Mouse (Mus musculus): ENCODE measurements around the gene Prss21. TPM values are rescaled to one million over a fixed set of nuclear protein-coding genes. Genes with fewer than 3 reads are reported as not detected.

The Prss21 gene
- polyA plus RNA-seq, 1 experiment from 2014 or later = not detected

DNA sequence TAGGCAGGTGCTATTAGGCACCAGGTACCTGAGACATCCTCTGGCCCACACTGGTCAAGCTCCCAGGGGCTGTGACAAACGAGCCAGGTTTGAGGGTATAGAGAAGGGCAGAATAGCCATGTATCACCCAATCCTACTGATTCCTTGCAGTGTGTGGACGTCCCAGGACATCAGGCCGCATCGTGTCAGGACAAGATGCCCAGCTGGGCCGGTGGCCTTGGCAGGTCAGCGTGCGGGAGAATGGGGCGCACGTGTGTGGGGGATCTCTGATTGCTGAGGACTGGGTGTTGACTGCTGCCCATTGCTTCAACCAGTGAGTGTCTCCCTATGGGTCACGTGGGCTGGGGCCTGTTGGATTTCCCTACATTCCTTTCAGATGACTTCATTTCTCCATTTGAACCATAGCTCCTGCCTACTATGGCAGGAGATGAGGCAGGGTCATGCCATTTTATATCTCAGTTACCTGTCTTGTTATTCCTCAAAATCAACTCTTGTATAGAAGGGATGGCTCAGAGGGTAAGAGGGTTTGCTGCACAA is 13.6 kb upstream of the Prss21 start:
- Histone ChIP-seq H3K4me2 (ENCODE audit: low read depth, low read length) (no peak overlapping the region), H3K27ac (ENCODE audit: low read depth) (no peak overlapping the region), H3K9me3 (ENCODE audit: low read length) (no peaks in the 10 kb centered on the region), H3K36me3 (replicated peaks; ENCODE audit: insufficient read depth, low read length) (no peaks in the 10 kb centered on the region), H3K4me1 (ENCODE audit: insufficient read depth) (no peaks in the 10 kb centered on the region), H3K4me3 (ENCODE audit: low read depth, low read length) (no peak overlapping the region), H3K27me3 (ENCODE audit: insufficient read depth, low read length) (no peaks in the 10 kb centered on the region), H3K9ac (replicated peaks) (no peak overlapping the region)
- no peak for DNase-seq
- 83% methylated on average over 10 of the region's 10 CpGs for WGBS (ENCODE audit: insufficient replicate concordance)
- TF ChIP-seq CTCF (IDR thresholded peaks at IDR 0.05; ENCODE audit: low read depth) (no peak), EP300 (IDR thresholded peaks at IDR 0.05; ENCODE audit: low read depth) (no peak)
- ATAC-seq = no peak

DNA sequence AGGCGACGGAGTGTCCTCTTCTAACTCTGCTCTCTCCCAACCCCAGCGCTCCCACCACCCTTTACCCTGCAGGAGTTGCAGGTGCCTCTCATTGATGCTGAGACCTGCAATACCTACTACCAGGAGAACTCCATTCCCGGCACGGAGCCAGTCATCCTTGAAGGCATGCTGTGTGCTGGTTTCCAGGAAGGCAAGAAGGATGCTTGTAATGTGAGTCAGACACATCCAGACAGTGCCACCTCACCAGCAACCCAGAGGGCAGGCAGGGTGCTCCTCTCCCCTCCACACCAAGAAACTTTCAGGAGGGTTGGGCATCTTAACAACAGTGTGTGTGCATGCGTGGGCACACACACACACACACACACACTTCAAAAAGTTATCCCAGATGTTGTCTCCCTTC is 10.7 kb upstream of the Prss21 start:
- TF ChIP-seq CTCF (IDR thresholded peaks at IDR 0.05; ENCODE audit: low read depth) = no peak
- TF ChIP-seq EP300 (IDR thresholded peaks at IDR 0.05; ENCODE audit: low read depth) = no peak
- no peak overlapping the region for H3K4me3 ChIP-seq (ENCODE audit: low read depth, low read length)
- H3K4me2 ChIP-seq (ENCODE audit: low read depth, low read length) = no peak overlapping the region
- no peak for DNase-seq
- no peaks in the 10 kb centered on the region for H3K9me3 ChIP-seq (ENCODE audit: low read length)
- 77% methylated on average over 6 of the region's 6 CpGs for WGBS (ENCODE audit: insufficient replicate concordance)
- H3K9ac ChIP-seq (replicated peaks) = no peak overlapping the region
- ATAC-seq = no peak
- H3K27ac ChIP-seq (ENCODE audit: low read depth) = no peak overlapping the region
- H3K27me3 ChIP-seq (ENCODE audit: insufficient read depth, low read length) = no peaks in the 10 kb centered on the region
- H3K4me1 ChIP-seq (ENCODE audit: insufficient read depth) = no peaks in the 10 kb centered on the region
- H3K36me3 ChIP-seq (replicated peaks; ENCODE audit: insufficient read depth, low read length) = no peaks in the 10 kb centered on the region

DNA sequence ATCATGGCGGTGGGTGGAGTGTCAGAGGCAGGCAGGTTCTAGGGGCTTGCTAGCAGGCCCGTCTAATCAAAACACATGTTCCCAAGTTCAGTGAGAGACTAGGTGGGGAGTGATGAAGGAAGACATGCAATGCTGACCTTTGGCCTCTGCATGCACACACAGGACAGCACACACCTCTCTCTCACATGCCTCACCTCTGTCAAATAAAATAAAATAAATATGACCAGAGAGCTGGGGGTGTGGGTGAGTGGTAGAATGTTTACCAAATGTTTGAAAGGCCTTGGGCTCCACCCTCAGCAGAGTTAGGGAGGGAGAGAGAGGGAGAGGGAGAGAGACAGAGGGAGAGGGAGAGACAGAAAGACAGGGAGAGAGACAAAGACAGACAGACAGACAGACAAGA is 9.9 kb upstream of the Prss21 start:
- H3K4me1 ChIP-seq (ENCODE audit: insufficient read depth) = no peaks in the 10 kb centered on the region
- peak; percentile 84 for ATAC-seq
- H3K9ac ChIP-seq (replicated peaks) = no peak overlapping the region
- H3K4me3 ChIP-seq (ENCODE audit: low read depth, low read length) = no peak overlapping the region
- no peak overlapping the region for H3K27ac ChIP-seq (ENCODE audit: low read depth)
- no peak for DNase-seq
- no peaks in the 10 kb centered on the region for H3K27me3 ChIP-seq (ENCODE audit: insufficient read depth, low read length)
- 74% methylated on average over 2 of the region's 2 CpGs for WGBS (ENCODE audit: insufficient replicate concordance)
- H3K36me3 ChIP-seq (replicated peaks; ENCODE audit: insufficient read depth, low read length) = no peaks in the 10 kb centered on the region
- no peaks in the 10 kb centered on the region for H3K9me3 ChIP-seq (ENCODE audit: low read length)
- no peak overlapping the region for H3K4me2 ChIP-seq (ENCODE audit: low read depth, low read length)
- TF ChIP-seq EP300 (IDR thresholded peaks at IDR 0.05; ENCODE audit: low read depth) (no peak), CTCF (IDR thresholded peaks at IDR 0.05; ENCODE audit: low read depth) (no peak)

DNA sequence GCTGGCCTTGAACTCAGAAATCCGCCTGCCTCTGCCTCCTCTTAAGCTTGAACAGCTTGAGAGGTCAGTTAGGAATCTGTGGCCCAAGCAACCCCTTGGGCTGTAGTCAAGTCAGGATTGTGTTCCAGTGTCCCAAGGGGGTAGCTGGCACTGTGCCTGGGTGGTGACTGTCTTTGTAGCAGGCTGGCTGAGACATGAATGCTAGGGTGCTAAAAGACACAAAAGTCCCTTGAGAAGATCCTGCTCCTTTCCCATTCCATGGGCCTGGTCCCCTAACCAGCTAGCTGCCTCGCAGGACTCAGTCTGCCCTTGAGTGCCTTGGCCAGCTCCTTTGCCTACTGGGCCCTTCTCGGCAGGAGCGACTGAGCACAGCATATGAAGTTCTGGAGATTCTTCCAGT is 4.9 kb upstream of the Prss21 start:
- ATAC-seq = no peak

DNA sequence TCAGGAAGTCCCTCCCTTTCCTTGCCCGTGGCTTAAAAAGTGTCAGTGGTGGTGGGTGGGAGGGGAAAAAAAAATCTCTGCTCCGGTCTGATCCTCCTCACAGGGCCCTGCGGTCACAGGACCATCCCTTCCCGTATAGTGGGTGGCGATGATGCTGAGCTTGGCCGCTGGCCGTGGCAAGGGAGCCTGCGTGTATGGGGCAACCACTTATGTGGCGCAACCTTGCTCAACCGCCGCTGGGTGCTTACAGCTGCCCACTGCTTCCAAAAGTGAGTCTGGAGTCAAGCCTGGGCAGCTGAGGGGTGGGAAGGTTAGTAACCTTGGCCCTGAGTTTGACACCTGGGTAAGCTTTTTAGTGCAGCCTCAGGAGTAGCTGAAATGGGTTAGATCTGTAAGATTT is 657 bp downstream of the Prss21 start:
- 73% methylated on average over 11 of the region's 11 CpGs for WGBS (ENCODE audit: insufficient replicate concordance)
- TF ChIP-seq EP300 (IDR thresholded peaks at IDR 0.05; ENCODE audit: low read depth) (no peak), CTCF (IDR thresholded peaks at IDR 0.05; ENCODE audit: low read depth) (no peak)
- no peaks in the 10 kb centered on the region for H3K36me3 ChIP-seq (replicated peaks; ENCODE audit: insufficient read depth, low read length)
- H3K9me3 ChIP-seq (ENCODE audit: low read length) = no peaks in the 10 kb centered on the region
- no peak overlapping the region for H3K4me3 ChIP-seq (ENCODE audit: low read depth, low read length)
- DNase-seq (peak; percentile 49), ATAC-seq (no peak)
- no peak overlapping the region for H3K4me2 ChIP-seq (ENCODE audit: low read depth, low read length)
- no peaks in the 10 kb centered on the region for H3K4me1 ChIP-seq (ENCODE audit: insufficient read depth)
- no peaks in the 10 kb centered on the region for H3K27me3 ChIP-seq (ENCODE audit: insufficient read depth, low read length)
- H3K27ac ChIP-seq (ENCODE audit: low read depth) = no peak overlapping the region
- H3K9ac ChIP-seq (replicated peaks) = no peak overlapping the region

More for the DNA sequence above, 4.9 kb upstream of the Prss21 start:
- DNase-seq = no peak
- Histone ChIP-seq H3K9ac (replicated peaks) (no peak overlapping the region), H3K9me3 (ENCODE audit: low read length) (no peaks in the 10 kb centered on the region), H3K4me1 (ENCODE audit: insufficient read depth) (no peaks in the 10 kb centered on the region), H3K4me2 (ENCODE audit: low read depth, low read length) (no peak overlapping the region), H3K36me3 (replicated peaks; ENCODE audit: insufficient read depth, low read length) (no peaks in the 10 kb centered on the region), H3K4me3 (ENCODE audit: low read depth, low read length) (no peak overlapping the region), H3K27ac (ENCODE audit: low read depth) (no peak overlapping the region), H3K27me3 (ENCODE audit: insufficient read depth, low read length) (no peaks in the 10 kb centered on the region)
- 75% methylated on average over 4 of the region's 4 CpGs for WGBS (ENCODE audit: insufficient replicate concordance)
- TF ChIP-seq EP300 (IDR thresholded peaks at IDR 0.05; ENCODE audit: low read depth) (no peak), CTCF (IDR thresholded peaks at IDR 0.05; ENCODE audit: low read depth) (no peak)

DNA sequence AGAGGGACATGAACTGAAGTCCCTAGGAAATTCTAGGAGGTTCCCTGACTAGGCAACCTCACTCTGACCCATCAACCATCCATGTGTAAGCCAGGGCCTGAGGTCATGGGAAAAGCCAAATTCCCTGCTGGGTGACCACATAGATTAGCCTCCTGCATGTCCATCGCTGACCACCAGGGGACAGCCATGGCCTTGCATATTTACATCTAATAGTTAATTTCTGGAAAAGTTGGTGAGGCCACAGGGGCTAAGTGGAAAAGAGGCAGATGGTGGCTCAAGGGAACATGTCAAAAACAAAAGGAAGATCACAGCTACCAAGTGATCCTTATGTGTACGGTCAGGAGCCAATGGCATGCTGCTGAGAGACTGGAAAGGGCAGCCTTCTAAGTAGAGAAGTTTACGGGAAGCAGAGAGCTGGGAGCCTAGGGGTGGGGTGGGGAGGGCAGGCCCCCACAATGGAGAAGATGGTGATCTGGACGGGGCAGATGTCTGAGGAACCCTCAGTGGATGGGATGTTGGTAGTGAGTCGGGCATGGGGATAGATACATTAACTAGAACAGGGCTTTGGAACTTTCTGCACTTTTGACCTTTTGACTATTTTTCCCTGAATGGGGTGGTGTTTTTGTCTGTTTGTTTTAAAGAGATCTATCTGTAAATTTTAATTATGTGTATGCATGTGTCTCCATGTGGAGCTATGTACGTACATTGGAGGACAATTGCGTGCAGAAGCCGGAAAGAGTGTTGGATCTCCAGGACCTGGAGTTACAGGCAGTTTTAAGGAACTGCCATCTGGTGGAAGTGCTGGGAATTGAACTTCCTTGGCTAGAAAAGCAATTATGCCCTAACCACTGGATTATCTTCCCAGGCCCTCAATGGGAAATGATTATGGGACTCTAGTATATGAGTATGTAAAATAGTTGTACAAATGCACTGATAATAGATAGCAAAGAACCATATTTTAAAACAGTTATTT is 6.3 kb downstream of the Prss21 start:
- no peak overlapping the region for H3K4me2 ChIP-seq (ENCODE audit: low read depth, low read length)
- H3K4me3 ChIP-seq (ENCODE audit: low read depth, low read length) = no peak overlapping the region
- DNase-seq = peak; percentile 51
- H3K9me3 ChIP-seq (ENCODE audit: low read length) = no peaks in the 10 kb centered on the region
- peak; percentile 58; the same call in 1 of the 2 replicates for ATAC-seq
- no peaks in the 10 kb centered on the region for H3K27me3 ChIP-seq (ENCODE audit: insufficient read depth, low read length)
- H3K9ac ChIP-seq (replicated peaks) = no peak overlapping the region
- no peaks in the 10 kb centered on the region for H3K36me3 ChIP-seq (replicated peaks; ENCODE audit: insufficient read depth, low read length)
- WGBS (ENCODE audit: insufficient replicate concordance) = 45% methylated on average over 8 of the region's 8 CpGs
- H3K4me1 ChIP-seq (ENCODE audit: insufficient read depth) = no peaks in the 10 kb centered on the region
- TF ChIP-seq CTCF (IDR thresholded peaks at IDR 0.05; ENCODE audit: low read depth) = peak; percentile 84
- TF ChIP-seq EP300 (IDR thresholded peaks at IDR 0.05; ENCODE audit: low read depth) = no peak
- H3K27ac ChIP-seq (ENCODE audit: low read depth) = no peak overlapping the region
